Mouse (Mus musculus) gonadal fat pad, adult 2 months (tissue): ENCODE data around the gene Cenpp. TPM values are rescaled to one million over a fixed set of nuclear protein-coding genes. Genes with fewer than 3 reads are reported as not detected.

Experiments used
- DNase-seq: peaks from one replicate; pipeline ENCODE4 v3.0.0-alpha.2; 2012; ENCODE audit warnings: low read depth
- polyA plus RNA-seq: library from polyadenylated mRNA; depleted of rRNA; stranded (reverse); fragments of >200 nt; gene quantifications from 2 replicates; pipeline ENCODE4 v1.2.3, GENCODE M21; 2012; rRNA removed

Gene Cenpp
- 0.24 and 0.34 TPM in 2 replicates for polyA plus RNA-seq

GRCm38 (mm10) chr13:49652481-49653179 is at the start of gene Cenpp, which contains the start of gene Nol8:
TSS of gene Cenpp (minus strand) at chr13:49652785.
TSS of gene Nol8 (plus strand) at chr13:49653078.
- DNase-seq = peak; percentile 79

- DNase-seq = no peak
Measured at GRCm38 (mm10) chr13:49691056-49691455, 38.5 kb upstream of the Cenpp start.

- DNase-seq = no peak
Measured at GRCm38 (mm10) chr13:49684266-49684665, 31.7 kb upstream of the Cenpp start.

- DNase-seq = no peak
Measured at GRCm38 (mm10) chr13:49682233-49682846, 29.8 kb upstream of the Cenpp start.

GRCm38 (mm10) chr13:49681351-49682232 is 29.0 kb upstream of the Cenpp start, which contains the start of gene Iars:
TSS of gene Iars (plus strand) at chr13:49682100.
- peak; percentile 79 for DNase-seq

GRCm38 (mm10) chr13:49677793-49678192 is 25.2 kb upstream of the Cenpp start:
- no peak for DNase-seq

GRCm38 (mm10) chr13:49653180-49653541 is 576 bp upstream of the Cenpp start:
- no peak for DNase-seq

- no peak for DNase-seq
Measured at GRCm38 (mm10) chr13:49651781-49652351, 719 bp downstream of the Cenpp start.

- no peak for DNase-seq
Measured at GRCm38 (mm10) chr13:49651136-49651535, 1.4 kb downstream of the Cenpp start.

GRCm38 (mm10) chr13:49646019-49646418 is 6.6 kb downstream of the Cenpp start:
- no peak for DNase-seq

GRCm38 (mm10) chr13:49644731-49645529 is 7.7 kb downstream of the Cenpp start:
- no peak for DNase-seq

GRCm38 (mm10) chr13:49643669-49644362 is 8.8 kb downstream of the Cenpp start:
- no peak for DNase-seq

- DNase-seq = no peak
Measured at GRCm38 (mm10) chr13:49642650-49643049, 9.9 kb downstream of the Cenpp start.

- no peak for DNase-seq
Measured at GRCm38 (mm10) chr13:49639965-49640364, 12.6 kb downstream of the Cenpp start.

- no peak for DNase-seq
Measured at GRCm38 (mm10) chr13:49629076-49629475, 23.5 kb downstream of the Cenpp start.

- DNase-seq = no peak
Measured at GRCm38 (mm10) chr13:49628167-49628566, 24.4 kb downstream of the Cenpp start.

GRCm38 (mm10) chr13:49623216-49623615 is 29.4 kb downstream of the Cenpp start:
- DNase-seq = no peak

- no peak for DNase-seq
Measured at GRCm38 (mm10) chr13:49618365-49618764, 34.2 kb downstream of the Cenpp start.

GRCm38 (mm10) chr13:49617021-49617420 is 35.6 kb downstream of the Cenpp start:
- DNase-seq = no peak

GRCm38 (mm10) chr13:49608589-49609322 is 43.8 kb downstream of the Cenpp start:
- no peak for DNase-seq
